Mouse (Mus musculus) right cerebral cortex, postnatal 4 days (tissue): ENCODE data around the gene Olfr544.

Experiments used
- DNase-seq: peaks from one replicate; pipeline ENCODE4 v3.0.0-alpha.2; 2022

The Olfr544 gene

DNA sequence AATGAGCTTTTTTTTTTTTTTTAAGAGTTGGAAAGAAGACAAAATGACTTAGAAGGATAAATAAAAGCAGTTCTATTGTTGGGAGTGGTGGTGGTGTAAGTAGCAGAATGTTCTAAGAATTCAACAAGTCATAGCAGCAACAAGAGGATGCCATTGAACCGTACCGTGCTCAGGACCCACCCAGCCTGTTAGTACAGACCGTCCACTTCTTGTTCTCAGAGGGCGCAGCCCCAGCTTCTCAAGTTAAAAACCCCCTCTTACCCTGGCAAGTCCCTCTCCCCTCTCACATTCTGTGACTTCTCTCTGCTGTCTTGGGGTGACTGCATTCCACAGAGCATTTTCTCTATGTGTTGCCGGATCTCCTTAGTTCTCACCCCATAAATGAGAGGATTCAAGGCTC is 11.5 kb downstream of the Olfr544 start:
- no peak for DNase-seq

DNA sequence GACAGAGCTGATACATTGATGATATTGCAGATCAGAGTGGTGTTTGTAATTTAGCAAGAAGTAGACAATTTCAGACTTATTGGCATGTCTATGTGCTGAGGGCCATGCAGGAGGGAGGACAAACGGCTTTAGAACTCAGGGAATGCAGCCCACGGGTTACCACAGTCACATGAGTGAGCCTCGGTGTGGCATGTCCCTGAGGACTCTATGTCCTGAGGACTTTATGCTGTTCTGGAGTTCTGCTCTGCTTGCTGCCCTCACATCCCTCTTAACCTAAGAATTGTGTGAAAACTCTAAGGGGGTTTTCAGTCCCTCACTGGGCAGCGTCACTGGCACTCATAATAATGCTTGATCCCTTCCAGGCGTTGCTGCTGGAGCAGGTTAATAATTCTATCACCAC is 15.4 kb downstream of the Olfr544 start:
- no peak for DNase-seq

DNA sequence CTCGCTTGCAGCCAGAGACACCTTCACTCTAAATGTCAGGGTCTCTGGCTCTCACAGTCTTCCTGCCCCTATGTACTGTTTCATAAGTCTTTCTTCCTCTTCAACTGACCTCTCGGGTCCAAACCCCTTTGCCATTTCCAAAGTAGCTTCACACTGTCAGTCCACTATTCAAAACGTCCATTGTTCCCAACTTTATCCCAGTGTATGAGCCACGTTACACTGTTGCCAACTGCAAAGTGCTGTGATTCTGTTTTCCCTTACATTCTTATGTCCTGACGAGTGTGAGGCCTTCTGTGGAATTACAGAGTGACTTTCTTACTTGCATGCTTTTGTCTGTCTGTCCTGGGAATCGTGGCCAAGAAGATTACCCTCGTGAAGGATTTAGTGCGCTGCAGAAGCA is 20.5 kb downstream of the Olfr544 start:
- no peak for DNase-seq

DNA sequence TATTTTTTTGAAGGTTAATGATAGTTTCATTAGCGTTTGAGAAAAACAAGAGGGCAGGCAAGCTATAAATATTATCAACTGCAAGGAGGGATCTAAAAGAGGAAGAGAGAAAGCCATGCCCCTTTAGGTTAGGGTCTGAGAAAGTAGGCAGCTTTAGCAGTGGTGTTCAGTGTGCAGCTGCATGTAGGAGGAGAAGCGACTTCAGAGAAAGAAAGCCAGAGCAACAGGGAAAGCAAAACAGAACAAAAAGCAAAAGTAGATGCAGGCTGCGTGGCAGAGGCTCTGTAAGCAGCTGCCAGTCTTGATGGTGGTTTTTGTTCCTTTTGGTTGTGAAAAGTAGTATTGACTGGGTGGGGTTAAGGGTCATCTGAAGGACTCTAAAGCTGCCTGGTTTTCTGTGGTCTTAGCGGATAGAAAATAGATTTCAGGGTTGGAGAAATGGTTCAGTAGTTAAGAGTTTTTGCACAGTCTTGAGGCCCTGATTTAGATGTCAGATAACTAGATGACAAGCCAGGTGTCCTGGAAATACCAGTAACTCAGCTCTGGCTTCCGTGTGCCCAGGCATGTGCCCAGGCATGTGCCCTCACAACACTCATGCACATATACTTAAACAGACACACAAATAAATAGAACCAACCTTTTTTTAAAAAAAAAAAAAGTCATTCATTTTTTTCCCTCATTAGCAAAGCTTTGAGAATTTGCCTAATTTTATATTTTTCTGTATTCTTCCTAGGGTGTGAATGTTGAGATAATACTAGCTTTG is 29.3 kb downstream of the Olfr544 start:
- DNase-seq = no peak

DNA sequence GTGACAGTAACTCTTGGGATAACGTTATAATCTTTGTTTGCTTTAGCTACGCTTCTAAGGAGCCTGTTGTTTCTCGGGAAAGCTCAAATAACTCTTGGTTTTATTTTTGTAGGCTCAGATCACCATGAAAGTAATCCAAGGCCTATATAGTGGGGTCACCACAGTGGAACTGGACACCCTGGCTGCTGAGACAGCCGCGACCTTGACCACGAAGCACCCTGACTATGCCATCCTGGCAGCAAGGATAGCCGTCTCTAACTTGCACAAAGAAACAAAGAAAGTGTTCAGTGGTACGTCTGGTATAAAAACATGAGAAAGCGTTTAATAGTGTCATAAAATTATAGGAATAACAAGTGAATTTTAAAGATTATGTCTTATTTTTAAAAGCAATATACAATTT is 41.7 kb downstream of the Olfr544 start:
- no peak for DNase-seq

DNA sequence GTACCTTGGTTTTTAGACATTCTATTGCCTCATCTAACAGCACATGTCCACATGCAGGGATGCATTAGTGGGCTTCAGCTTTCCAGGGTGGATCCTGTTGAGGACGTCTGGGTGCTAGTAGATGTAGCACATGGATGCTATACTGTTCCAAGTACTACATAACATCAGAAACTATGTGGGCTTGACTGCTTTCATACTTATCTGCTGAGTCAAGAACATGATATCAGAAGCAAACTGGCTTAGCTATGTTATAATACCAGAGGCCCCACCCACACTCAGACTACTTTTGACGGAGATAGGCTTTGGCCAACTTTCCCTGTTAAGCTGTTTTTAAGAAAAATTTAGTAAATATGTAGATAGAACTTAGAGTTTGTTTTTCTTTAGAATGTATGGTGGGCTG is 43.8 kb downstream of the Olfr544 start:
- no peak for DNase-seq

DNA sequence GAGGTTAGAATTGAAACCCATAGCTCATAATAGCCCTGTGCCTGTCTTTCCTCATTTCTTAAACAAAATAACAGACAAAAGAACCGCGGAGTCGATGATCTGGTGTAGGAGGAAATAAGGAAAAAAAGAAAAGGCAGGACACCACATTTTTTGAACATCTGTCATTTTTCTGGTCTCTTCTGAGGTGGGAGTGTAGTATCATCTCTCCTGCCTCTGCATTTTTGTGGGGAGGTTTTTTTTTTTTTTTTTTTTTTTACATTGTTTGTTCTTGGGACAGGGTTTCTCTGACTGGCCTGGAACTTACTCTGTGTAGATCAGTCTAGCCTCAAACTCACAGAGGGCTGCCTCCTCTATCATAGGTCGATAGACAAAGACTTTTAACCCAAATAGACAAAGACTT is 45.7 kb downstream of the Olfr544 start:
- DNase-seq = no peak

DNA sequence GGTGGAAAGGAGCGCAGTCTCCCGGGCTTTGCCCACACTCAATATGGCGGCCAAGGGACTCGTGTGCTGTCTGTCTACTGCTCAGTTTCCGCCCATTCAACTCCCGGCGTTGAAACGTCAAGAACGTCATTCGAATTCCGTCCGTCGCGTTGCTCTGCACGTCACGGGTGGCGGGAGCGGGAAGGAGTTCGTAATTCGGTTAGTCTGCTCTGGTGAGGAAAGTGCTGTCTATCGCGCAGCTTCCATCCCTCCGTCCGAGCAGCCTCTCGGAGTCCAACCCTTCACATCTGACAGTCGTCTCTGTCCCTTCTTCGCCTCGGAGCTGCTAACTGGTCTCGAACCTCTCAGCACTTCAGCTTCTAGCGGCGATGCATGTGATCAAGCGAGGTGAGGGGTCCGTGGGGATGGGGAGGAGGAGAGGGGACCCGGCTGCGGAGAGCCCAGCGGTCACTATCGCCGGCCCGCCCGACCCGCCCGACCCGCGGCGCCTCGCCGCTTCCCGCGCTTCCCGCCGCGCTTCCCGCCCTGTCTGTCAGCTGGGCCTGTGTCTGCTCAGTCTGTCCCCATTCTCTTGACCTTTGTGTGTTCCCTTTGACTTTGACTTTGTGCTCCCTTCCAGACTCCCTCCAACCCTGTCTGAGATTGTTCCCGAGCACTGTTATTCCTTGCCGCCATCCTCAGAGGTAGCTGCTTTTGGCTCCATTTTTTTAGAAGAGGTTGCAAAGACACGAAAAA is 46.3 kb downstream of the Olfr544 start, which contains the start of gene Rrm1:
TSS of gene Rrm1 (plus strand) at position 39 of the 735 bp plus-strand sequence.
- peak; percentile 91 for DNase-seq

DNA sequence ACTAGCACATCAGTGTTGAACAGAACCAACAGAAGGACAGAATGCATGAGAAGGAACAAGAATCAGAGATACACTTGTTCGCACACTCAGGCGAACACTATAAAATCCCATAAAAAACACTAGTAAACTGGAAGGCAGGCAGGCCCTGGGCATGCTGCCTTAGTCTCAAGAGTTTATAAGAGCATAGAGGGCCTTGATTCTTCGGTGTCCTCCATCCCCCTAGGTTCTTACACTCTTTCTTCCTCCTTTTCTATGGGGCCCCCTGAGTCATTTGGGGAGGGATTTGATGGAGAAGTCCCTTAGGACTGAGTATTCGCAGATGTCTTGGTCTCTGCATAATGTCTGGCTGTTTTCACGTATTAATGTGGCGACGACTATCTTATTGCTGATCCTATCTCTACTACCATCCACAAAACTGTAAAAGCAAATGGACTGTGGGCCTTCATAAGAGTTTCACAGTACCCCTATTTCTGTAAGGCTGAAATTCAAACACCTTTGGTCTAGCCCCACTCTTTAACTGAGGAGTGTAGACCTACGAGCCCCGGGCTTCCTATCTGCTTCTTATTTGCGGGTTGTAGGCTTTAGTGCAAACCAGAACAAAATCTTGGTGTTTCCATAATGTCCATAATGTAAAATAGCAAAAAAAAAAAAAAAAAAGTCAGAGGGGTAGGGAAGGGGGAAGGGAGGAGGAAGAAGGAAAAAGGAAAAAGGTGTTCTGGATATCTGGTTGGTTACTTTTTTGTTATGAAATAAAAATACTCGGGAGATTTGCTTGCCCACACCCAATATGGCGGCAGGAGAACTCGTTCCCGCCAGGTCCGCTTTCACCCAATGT is 47.1 kb downstream of the Olfr544 start:
- no peak for DNase-seq

DNA sequence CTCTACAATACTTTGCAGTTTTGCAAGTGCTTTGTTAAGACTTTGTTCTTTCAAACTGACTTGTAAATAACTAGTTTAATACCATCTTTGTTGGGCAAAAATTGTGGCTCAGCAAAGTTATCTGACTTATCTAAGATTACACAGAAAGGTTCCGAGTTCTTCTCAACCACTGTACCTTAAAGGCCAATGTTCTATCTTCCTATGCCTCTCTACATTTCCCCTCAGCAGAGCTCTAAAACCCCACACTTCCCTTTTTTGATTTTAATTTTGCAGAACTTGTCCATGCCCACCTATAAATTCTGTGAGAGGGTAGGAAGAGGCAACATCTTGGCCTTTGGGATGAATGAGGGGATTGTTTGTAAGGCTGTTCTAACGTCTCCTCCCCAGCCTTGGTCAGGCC is 53.8 kb downstream of the Olfr544 start:
- no peak for DNase-seq
